Mouse (Mus musculus) hindlimb bud, embryonic 11.5 days (tissue): ENCODE results near the gene Rab11a.
"Not testable (repeated sequence)": the region's sequence is repeated elsewhere in the genome, so short reads cannot be mapped to it uniquely, and the experiment has no call there.

Experiments
- DNase-seq: peaks from one replicate; pipeline ENCODE4 v3.0.0-alpha.2; 2012; ENCODE audit warnings: low read depth, low spot score; ENCODE audit errors: extremely low spot score

The Rab11a gene

GRCm38 (mm10) chr9:64696404-64696803 lies 41.2 kb downstream of the Rab11a start:
- no peak for DNase-seq

GRCm38 (mm10) chr9:64695266-64695665 lies 42.3 kb downstream of the Rab11a start:
- no peak for DNase-seq

- no peak for DNase-seq
Measured at GRCm38 (mm10) chr9:64693094-64693493, 44.5 kb downstream of the Rab11a start.

GRCm38 (mm10) chr9:64691176-64691575 lies 46.4 kb downstream of the Rab11a start:
- DNase-seq: no peak

- no peak for DNase-seq
Measured at GRCm38 (mm10) chr9:64690771-64691170, 46.8 kb downstream of the Rab11a start.

- no peak for DNase-seq
Measured at GRCm38 (mm10) chr9:64688015-64688394, 49.6 kb downstream of the Rab11a start.

- peak; percentile 39 for DNase-seq
Measured at GRCm38 (mm10) chr9:64687122-64688014, 50.2 kb downstream of the Rab11a start.

- not testable (repeated sequence) for DNase-seq
Measured at GRCm38 (mm10) chr9:64671341-64672319, 65.9 kb downstream of the Rab11a start.

- DNase-seq: no peak
Measured at GRCm38 (mm10) chr9:64668001-64668400, 69.6 kb downstream of the Rab11a start.

- DNase-seq: peak; percentile 56
Measured at GRCm38 (mm10) chr9:64667513-64667912, 70.0 kb downstream of the Rab11a start.

GRCm38 (mm10) chr9:64666549-64666948 lies 71.0 kb downstream of the Rab11a start:
- peak; percentile 44 for DNase-seq
